Mouse (Mus musculus) cerebellum, postnatal 10 days (tissue): ENCODE data around the gene Ppp1r13b.

Source experiments
- DNase-seq, 2 experiments: peaks; one replicate each; pipeline ENCODE4 v3.0.0; 2021; ENCODE audit warnings: mixed read lengths in 2 of 2

The Ppp1r13b gene

DNA sequence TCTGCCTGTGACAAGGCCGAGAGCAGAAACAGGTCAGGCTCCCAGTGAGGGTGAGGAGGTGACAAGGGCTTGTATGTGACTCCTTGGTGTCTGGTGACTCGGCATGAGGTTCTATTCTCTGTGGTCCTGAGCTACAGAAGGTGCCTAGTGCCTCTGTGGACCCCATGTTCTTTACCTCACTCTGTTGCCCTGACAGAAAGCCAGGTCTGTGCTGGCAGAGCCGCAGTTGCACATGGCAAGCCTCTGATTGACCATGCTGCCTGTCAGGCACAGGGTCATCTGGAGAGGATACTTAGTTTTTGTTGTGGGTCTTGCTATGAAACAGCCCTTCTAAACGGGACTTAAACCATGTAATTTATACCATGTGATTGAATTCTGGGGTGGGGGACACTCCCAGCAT lies 86.0 kb downstream of the Ppp1r13b start:
- peak; percentile 71 to 80 for DNase-seq

DNA sequence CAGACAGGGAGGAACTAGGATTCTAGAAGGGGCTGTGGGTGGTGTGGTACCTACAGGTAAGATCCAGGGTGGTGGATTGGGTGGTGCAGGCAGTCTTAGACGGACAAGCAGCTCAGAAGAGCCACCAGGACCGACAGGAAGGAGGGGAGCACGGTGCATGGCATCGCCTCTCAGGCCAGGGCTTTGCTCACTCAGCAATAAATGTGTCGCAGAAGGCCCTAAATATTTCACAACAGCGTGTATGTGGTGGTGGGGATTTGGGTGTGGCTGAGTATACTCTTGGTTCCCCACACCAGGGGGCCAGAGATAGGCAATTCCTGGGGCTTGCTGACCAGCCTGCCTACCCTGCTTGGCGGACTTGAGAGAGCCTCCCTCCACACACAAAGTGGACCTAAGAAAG lies 87.2 kb downstream of the Ppp1r13b start:
- DNase-seq: no peak

DNA sequence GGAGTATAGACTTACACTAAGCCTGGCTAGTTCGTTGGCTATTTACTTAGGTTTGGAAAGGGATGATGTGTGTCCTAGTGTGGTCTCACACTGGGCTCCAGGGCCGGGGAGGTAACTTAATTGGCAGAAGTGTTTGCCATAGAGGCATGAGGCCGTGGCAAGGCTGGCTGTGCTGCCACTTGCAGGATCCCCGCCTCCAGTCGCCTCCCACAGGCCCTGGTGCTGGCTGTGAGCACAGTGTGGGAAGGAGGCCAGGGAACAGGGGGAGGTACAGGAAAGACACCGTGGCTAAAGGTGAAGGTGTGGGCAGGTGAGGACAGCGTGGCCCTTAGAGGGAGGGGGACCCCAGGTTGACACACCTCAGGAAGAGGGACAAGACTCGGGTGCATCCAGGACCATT lies 88.0 kb downstream of the Ppp1r13b start:
- no peak for DNase-seq

DNA sequence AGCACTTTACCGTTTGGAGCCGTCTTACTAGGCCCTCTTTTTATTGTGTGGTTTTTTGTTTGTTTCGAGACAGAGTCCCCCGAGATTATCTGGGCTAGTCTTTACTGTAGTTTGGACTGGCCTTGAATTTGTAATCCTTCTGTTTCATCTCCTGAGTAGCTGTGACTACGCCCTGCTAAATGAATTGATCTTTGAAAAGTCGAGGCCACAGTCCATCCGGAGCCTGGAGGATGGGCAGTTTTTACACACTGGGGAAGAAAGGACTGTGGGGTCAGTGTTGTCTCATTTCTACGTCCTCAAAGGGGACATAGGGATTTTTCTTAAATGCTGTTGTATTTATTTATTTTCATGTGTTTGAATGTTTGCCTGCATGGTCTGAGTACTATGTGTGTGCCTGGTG lies 89.9 kb downstream of the Ppp1r13b start:
- no peak for DNase-seq

DNA sequence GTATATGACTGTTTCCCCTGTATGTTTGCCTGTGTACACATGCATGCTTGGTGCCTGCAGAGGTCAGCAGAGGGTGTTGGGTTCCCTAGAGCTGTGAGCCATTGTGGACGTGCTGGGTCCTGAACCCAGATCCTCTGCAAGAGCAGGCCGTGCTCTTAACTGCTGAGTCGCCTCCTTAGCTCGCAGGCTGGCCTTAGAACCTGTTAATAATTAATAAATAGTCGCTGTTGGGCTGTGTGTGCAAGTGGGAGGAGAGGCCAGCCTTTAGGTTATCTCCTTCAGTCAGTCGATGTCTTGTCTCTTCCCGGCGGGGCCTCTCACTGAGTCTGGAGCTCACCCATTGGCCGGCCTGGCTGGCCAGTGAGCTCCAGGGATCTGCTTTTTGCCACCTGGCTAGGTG lies 90.9 kb downstream of the Ppp1r13b start:
- no peak for DNase-seq

DNA sequence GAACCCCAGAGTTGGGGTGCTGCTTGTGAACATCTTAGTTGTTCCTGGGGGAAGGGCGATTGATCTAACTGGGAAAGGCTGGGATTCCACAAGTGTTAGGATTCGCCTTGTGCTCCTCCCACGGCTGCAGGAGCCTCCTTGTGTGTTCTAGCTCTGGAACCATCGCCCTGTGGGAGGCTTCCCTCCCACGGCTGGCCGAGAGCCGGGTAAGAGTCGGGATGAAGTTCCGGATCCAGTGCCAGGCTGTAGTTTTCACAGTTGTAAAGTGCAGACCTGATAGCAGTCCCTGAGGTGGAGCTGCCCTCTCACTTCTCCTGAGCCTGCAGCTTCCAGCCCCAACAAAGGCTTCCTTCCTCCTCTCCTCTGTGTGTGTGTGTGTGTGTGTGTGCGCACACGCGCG lies 91.4 kb downstream of the Ppp1r13b start:
- DNase-seq: no peak

DNA sequence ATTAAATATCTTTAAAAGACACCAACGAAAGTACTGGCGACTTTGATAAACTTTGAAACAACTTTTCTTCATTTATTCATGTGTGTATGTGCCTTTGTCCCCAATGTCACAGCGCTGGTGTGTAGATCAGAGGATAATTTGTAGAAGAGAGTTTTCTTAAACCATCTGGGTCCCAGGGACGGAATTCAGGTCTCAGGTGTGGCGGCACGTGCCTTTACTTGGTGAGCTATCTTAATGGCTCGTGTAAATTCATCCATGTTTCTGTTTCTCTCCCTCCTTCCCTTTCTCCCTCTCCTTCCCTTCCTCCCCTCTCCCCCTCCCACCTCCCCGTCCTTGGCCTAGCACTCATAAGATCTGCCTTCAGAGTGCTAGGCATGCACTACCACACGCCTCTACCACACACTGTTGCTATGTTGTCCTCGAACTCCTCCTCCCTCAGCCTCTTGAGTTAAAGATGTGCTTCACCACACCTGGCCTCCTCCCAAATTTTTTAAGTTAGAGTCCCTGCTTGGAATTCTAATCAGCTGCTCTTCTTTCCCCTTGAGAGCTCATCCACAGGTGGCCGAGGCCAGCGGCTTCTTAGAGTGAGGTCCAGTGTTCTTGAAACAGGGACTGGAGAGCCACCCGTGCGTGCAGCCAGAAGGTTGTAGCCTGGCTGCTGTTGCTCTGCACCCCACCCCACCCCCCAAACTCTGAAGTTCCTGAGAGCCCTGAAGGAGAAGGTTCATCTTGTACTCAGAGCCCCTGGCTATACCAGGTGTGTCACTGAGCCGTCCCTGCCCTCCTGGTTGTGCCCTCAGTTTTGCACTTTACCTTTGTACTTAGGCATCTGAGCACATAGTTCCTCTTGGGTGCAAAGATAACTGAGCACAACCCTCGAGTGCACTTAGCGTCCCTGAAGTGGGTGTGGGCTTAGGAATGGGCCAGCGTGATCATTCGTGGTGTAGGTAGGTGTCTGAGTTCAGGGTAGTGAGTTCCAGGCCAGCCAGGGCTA lies 92.8 kb downstream of the Ppp1r13b start:
- no peak for DNase-seq

DNA sequence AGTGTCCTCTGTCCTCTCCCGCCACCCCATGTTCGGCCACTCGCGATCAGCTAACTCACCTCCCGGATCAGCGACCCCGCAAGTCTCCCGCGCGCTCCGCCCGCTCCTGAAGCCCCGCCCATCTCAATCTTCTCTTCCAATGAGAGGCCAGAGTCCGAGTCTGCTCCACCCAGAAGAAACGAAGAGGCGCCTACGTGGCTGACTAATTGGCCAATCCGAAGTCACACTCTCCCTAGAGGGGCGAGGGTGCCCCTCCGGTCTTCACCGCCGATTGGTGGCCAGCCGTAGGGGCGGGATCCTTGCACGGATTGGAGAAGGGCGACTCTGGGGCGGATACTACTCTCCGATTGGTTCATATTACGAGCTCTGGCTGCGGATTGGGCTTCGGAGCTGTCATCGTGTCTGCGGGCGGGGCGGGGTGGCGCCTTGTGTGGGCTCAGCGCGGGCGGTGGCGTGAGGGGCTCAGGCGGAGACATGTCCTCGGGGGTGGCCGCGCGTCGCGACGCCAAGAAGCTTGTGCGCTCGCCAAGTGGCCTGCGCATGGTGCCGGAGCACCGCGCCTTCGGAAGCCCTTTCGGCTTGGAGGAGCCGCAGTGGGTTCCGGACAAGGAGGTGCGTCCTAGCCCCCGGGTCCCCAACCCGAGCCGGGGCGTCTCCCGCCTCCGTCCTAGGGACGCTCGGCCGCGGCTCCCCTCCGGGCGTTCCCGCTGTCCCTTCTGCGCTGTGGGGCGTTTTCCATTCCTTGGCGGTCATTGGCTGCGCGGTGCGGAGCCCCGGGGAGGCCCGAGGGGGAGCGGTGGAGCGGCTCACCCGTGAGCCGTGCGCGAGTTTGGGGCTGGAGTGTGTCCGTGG lies 93.9 kb downstream of the Ppp1r13b start, which contains the start of the genes Xrcc3 and Zfyve21:
Gene Xrcc3, minus strand, starts transcription at position 108 of the 852 bp plus-strand sequence.
Gene Zfyve21, plus strand, starts transcription at position 405 of the 852 bp plus-strand sequence.
- peak; percentile 97 to 99 for DNase-seq

DNA sequence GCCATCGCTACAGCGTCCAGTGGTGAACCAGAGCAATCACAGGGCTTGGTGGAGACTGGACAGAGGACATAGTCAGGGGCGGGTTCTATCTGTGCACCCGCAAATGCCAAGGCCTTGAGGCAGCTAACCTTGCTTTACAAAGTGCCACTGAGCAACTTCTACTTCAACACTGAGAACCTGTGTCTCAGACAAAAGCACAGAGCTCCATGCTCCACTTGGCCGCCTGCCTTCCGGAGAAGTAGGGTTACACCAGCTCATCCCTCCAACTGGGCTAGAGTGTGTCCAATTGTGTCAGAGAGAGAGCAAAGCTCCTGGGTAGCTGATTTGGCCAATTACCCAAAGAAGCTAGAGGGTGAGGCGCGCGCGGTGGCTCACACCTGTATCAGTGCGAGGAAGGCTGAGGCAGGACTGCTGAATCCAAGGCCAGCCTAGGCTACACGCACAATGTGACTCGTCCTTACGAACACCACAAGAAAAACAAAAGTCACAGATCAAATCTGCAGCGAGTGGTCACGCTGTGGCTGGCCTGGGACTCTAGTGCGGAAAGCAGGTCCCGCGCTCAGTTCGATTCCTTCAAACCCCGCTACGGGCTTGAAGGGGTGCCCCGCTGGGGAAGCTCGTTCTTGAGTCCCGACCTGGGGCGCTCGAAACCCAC lies 94.7 kb downstream of the Ppp1r13b start:
- peak in 1 of 2 experiments; percentile 47 for DNase-seq

DNA sequence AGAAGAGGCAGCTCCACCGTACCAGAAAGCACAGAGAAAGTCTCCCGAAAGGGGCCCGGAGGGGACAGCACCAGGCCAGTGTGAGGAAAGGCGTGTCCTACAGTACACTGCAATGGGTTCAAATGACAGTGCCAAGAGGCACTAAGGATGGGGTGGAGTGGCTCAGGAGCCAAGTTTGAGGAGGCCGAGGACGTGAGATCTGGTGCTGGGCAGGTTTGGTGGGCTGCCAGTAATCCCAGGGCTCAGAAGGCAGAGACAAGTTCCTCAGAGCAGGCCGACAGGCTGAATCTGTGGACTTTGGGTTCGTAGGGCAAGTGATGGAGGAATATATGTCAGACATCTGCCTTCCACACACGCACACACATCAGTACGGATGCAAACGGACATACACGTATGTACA lies 95.3 kb downstream of the Ppp1r13b start:
- DNase-seq: no peak

DNA sequence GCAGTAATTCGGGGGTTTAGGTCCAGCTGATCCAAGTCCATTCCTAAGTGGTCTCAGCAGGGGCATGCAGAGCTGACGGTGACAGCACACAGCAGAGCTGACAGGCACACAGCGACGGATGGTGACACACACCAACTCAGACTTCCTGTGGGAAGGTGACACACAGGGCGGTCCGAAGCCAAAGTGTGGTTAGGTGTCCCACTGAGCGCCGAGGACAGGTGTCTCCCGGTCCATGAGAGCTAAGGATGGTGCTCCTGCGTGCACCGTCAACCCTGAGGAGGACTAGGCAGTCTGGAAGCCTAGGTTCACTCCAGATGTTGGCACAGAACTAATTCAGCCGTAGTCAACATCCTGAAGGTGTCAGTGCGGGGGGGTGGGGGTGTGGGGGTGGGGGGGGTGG lies 95.8 kb downstream of the Ppp1r13b start:
- DNase-seq: no peak

DNA sequence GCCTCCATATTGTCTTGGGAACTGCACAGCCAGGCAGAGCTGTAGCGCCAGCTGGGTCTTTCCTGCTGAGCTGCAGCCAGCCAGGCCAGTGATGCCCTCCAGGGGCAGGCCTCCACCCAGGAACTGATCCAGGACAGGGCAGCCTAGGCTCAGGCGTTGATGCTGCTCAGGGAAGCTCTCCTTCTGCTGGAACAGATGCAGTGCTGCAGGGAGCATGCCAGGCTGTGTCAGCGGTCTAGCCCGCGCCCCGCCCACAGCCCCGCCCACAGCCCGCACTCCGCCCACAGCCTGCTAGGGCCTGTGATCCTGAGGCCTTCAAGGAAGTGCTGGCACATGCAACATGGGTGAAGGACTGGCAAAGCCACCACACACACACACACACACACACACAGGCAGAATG lies 98.1 kb downstream of the Ppp1r13b start:
- peak; percentile 89 to 93 for DNase-seq

DNA sequence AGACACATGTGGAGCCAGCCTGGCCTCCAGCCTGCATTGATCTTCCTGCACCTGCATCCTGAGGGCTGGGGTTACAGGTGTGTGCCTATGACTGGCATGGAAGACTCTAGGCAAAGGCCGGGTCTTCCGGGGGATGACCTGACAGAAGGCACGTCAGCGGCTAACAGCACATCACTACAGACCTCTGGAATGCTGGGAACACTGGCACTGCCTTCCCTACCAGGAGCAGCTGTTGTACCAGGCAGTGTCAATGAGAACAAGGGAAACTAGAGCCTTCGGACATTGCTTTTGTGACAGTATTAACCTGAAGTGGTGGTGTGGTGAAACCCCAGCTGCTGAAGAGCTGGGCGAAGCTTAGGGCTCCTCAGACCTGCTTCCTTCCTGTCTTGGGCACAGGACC lies 99.1 kb downstream of the Ppp1r13b start:
- no peak for DNase-seq

DNA sequence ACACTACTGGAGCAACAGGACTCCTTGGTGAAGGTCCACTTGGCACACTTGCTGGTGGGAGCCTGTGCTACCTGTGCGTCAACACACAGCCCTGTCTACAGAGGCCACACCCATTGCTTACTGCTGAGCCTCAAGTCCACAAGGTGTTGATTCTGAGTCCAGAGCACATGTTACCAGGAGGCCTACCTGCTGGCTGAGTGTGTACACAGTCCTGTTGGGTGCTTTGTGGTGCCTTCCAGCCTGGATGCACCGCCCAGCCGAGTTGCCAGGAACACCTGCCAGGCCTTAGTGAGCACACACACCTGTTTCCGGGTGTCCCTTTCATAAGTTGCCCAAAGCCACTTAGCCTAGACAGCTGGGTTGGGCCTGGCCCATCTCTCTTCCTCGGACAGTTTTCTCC lies 104.4 kb downstream of the Ppp1r13b start:
- DNase-seq: no peak

DNA sequence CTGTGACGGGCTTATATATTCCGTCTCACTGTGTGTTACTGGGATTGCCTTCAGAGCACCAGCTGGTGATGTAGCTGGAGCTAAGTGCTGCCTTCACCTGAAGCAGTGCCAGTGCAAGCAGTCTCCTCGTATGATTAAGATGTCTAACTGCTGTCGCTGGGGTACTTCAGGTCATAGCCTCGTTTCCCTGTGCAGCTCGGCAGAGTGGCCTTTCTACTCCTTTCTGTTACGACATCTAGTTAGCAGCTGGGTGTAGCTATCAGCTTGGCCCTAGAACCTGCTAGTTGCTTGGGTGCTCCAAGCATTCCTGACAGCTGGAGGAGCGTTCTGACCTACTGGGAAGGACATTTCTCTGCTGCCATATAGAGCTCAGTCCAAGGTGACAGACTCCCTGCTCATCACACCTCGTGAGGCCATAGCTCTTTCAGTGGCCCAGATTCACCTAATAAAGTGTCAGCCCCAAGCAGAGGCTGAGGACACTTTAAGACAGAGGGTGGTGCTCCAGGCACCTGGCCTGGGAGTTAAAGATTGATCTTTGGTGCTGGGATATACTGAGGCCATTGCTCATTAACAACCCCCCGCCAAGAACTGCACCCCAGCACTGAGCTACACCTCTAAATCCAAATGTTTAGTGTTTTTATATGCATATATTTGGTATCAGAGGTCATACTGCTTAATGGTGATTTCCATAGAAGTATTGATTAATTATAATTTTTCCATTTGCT lies 107.3 kb downstream of the Ppp1r13b start:
- no peak for DNase-seq

DNA sequence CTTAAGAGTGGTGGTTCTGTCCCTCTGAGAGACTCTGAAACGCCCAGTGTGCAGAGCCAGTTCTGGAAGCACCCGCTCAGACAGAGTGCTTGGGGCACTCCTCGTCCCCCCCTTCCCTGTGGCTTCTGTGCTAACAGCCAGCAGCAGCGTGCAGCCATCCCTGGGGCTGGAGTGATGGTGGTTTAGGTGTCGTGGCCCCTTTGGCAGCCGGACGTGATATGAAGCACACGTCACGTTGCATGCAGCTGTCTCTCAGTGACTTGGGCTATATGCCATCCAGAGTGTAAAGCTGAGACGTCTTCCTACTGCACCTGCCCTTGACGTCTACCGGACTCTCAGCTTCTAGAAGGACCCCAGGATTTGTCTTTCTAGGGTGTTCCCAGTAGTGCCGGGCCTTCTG lies 109.4 kb downstream of the Ppp1r13b start:
- DNase-seq: no peak

DNA sequence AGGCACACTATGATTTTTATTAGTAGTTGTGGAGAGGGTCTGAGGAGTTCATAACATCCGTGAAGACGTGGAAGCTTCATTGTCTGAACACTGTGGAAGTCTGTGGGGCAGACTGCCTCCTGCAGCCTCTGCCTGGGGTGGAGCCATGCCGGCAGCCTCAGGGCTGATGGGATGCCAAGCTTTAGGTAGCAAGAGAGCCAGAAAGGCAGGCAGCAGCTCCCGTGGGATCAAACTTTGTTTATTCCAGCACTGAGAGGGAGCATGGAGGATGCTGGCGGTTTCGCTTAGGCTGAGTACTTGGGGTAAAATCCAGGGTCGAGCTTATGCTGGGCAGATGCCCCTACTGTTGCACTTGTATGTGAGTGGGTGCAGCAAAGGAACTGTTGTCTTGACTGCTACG lies 110.7 kb downstream of the Ppp1r13b start:
- DNase-seq: no peak

DNA sequence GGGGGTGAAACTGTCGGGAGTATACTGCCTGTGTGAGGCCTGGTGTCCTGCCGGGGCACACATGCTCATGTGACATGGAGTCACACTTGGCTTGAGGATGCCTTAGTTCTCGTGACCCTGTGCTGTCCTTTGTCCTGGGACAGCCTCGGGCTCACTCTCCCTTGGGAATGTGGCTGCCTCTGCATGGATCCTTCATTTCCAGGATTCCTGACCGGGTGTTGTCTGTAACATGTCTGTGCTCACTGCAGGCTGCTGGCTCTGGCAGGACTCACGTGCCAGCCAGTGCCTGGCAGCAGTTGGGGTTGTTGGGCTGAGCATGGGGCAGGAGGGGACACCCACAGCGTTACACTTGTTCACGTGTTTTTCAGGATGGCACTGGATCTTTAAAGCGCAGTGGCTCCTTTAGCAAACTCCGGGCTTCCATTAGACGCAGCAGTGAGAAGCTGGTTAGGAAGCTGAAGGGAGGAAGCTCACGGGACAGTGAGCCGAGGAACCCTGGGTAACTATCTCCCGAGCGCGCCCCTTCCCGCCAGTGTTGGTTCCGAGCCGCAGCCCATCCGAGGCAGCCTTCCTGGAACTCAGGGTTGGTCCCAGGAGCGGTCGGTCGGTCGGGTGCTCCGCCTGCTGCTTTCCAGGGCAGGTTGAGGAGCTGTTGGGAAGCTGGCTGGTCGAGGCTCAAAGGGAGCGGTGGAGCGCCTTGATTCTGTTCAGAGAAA lies 112.6 kb downstream of the Ppp1r13b start:
- DNase-seq: peak; percentile 82 to 87

DNA sequence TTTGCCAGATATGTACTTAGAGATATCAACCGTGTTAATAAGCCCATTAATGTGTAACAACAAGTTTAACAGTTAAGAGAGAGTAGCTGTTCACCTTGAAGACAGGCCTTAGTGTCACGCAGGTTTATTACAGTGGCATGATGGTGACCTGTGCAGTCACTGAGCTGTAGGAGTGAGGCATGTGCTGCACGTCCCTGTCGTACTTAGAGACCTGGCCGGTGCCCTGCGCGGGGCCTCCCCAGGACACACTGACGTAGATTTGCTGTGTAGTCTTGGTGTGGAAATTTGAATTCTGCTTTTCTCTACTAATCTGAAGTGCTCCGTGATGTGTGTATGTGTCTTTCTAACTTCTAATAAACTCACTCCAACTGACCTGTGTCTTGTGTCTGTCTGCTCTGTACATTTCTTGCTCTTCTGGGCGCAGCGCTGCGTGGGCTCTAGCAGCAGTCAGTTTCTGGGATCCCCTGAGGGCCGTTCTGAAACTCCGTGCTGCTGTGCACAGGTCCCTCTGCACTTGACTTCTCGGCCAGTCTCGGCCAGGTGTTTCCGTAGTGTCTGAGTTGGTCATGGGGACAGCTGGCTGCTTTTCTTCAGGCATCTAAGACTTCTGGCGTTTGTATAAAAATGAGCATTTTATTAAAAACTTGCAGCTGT lies 113.3 kb downstream of the Ppp1r13b start:
- peak in 1 of 2 experiments; percentile 29 for DNase-seq

DNA sequence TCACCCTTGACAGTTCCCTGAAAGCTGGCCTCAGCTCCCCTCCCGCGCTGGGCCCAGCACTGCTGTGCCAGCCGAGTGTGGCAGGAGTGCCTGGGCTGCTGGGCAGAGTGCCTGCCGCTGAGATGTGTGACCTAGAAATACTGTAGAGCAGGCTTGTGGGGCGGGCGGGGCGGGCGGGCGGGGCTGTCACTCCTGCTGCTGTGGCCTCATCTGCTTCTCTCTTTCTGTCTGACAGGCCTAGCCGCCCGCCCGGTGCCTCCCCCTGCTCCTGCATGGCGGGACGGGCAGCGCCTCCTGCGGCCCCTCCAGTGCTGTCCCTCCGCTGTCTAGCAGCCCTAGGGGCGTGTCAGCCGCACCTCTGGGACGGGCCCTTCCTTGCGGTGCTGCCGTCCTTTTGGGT lies 113.8 kb downstream of the Ppp1r13b start:
- DNase-seq: peak; percentile 64 to 75
